Mouse (Mus musculus) erythroid progenitor cell, adult 5-6 weeks (primary cell): ENCODE measurements around the gene Tcaf3. TPM values are rescaled to one million over a fixed set of nuclear protein-coding genes. Genes with fewer than 3 reads are reported as not detected.

Experiments used
- ATAC-seq: replicated peaks from 2 replicates; pipeline ENCODE4 v1.8.0; 2016; ENCODE audit warnings: moderate number of reproducible peaks, mild to moderate bottlenecking, moderate TSS enrichment, inconsistent platforms; ENCODE audit not compliant: poor library complexity, low FRiP score, severe bottlenecking
- total RNA-seq, 2 experiments: library from RNA; stranded (forward) in 1 of 2; stranded (reverse) in 1 of 2; fragments of 150-400 nt in 1 of 2; fragments of 186-747, 209-891 nt in 1 of 2; gene quantifications; 2 replicates each; pipeline versions ENCODE4 v1.2.3 to v1.2.4; 2015 to 2017; ENCODE audit warnings: low replicate concordance in 2 of 2

Gene Tcaf3
- total RNA-seq, 2 experiments from 2014 or later = not detected

GRCm38 (mm10) chr6:42545451-42545885 lies 52.0 kb downstream of the Tcaf3 start:
- ATAC-seq = no peak

GRCm38 (mm10) chr6:42544846-42545245 lies 52.6 kb downstream of the Tcaf3 start:
- no peak for ATAC-seq

GRCm38 (mm10) chr6:42542036-42543031 lies 55.2 kb downstream of the Tcaf3 start:
- ATAC-seq = no peak

- ATAC-seq = no peak
Observed at GRCm38 (mm10) chr6:42540681-42541080, 56.8 kb downstream of the Tcaf3 start.

GRCm38 (mm10) chr6:42539711-42540110 lies 57.8 kb downstream of the Tcaf3 start:
- no peak for ATAC-seq

Other genes starting within 250 kb of the Tcaf3 start
- gene Zyx, start 248.1 kb downstream of the Tcaf3 start, total RNA-seq (2015; ENCODE audit: low replicate concordance) = 37.3 and 45.0 TPM in 2 replicates
- gene Zyx, start 248.1 kb downstream of the Tcaf3 start, total RNA-seq (2017; ENCODE audit: low replicate concordance) = 5.9 and 12.8 TPM in 2 replicates
- not detected in 2 replicates for gene Epha1, start 224.4 kb downstream of the Tcaf3 start, total RNA-seq (2015; ENCODE audit: low replicate concordance)
- gene Epha1, start 224.4 kb downstream of the Tcaf3 start, total RNA-seq (2017; ENCODE audit: low replicate concordance) = not detected in 2 replicates
- gene Tas2r143, start 197.5 kb downstream of the Tcaf3 start, total RNA-seq (2015; ENCODE audit: low replicate concordance) = not detected in 2 replicates
- gene Tas2r143, start 197.5 kb downstream of the Tcaf3 start, total RNA-seq (2017; ENCODE audit: low replicate concordance) = not detected in 2 replicates
- gene Tas2r135, start 192.3 kb downstream of the Tcaf3 start, total RNA-seq (2015; ENCODE audit: low replicate concordance) = not detected in 2 replicates
- not detected in 2 replicates for gene Tas2r135, start 192.3 kb downstream of the Tcaf3 start, total RNA-seq (2017; ENCODE audit: low replicate concordance)
- gene Tas2r126, start 163.2 kb downstream of the Tcaf3 start, total RNA-seq (2015; ENCODE audit: low replicate concordance) = not detected in 2 replicates
- gene Tas2r126, start 163.2 kb downstream of the Tcaf3 start, total RNA-seq (2017; ENCODE audit: low replicate concordance) = not detected in 2 replicates
- gene Olfr458, start 132.5 kb downstream of the Tcaf3 start, total RNA-seq (2015; ENCODE audit: low replicate concordance) = not detected in 2 replicates
- not detected in 2 replicates for gene Olfr458, start 132.5 kb downstream of the Tcaf3 start, total RNA-seq (2017; ENCODE audit: low replicate concordance)
- not detected in 2 replicates for gene Olfr457, start 121.4 kb downstream of the Tcaf3 start, total RNA-seq (2015; ENCODE audit: low replicate concordance)
- gene Olfr457, start 121.4 kb downstream of the Tcaf3 start, total RNA-seq (2017; ENCODE audit: low replicate concordance) = not detected in 2 replicates
- gene Olfr456, start 110.5 kb downstream of the Tcaf3 start, total RNA-seq (2015; ENCODE audit: low replicate concordance) = not detected in 2 replicates
- not detected in 2 replicates for gene Olfr456, start 110.5 kb downstream of the Tcaf3 start, total RNA-seq (2017; ENCODE audit: low replicate concordance)
- gene Olfr455, start 50.1 kb downstream of the Tcaf3 start, total RNA-seq (2015; ENCODE audit: low replicate concordance) = not detected in 2 replicates
- gene Olfr455, start 50.1 kb downstream of the Tcaf3 start, total RNA-seq (2017; ENCODE audit: low replicate concordance) = not detected in 2 replicates
- not detected in 2 replicates for gene Tcaf2, start 47.6 kb upstream of the Tcaf3 start, total RNA-seq (2015; ENCODE audit: low replicate concordance)
- gene Tcaf2, start 47.6 kb upstream of the Tcaf3 start, total RNA-seq (2017; ENCODE audit: low replicate concordance) = not detected in 2 replicates
- not detected in 2 replicates for gene Tcaf1, start 112.4 kb upstream of the Tcaf3 start, total RNA-seq (2015; ENCODE audit: low replicate concordance)
- gene Tcaf1, start 112.4 kb upstream of the Tcaf3 start, total RNA-seq (2017; ENCODE audit: low replicate concordance) = not detected in 2 replicates
- not detected in 2 replicates for gene Olfr453, start 141.7 kb upstream of the Tcaf3 start, total RNA-seq (2015; ENCODE audit: low replicate concordance)
- not detected in 2 replicates for gene Olfr453, start 141.7 kb upstream of the Tcaf3 start, total RNA-seq (2017; ENCODE audit: low replicate concordance)
- gene Olfr38, start 158.7 kb upstream of the Tcaf3 start, total RNA-seq (2015; ENCODE audit: low replicate concordance) = not detected in 2 replicates
- gene Olfr38, start 158.7 kb upstream of the Tcaf3 start, total RNA-seq (2017; ENCODE audit: low replicate concordance) = not detected in 2 replicates
- gene Olfr452, start 187.4 kb upstream of the Tcaf3 start, total RNA-seq (2015; ENCODE audit: low replicate concordance) = not detected in 2 replicates
- not detected in 2 replicates for gene Olfr452, start 187.4 kb upstream of the Tcaf3 start, total RNA-seq (2017; ENCODE audit: low replicate concordance)
- gene Olfr450, start 214.2 kb upstream of the Tcaf3 start, total RNA-seq (2015; ENCODE audit: low replicate concordance) = not detected in 2 replicates
- gene Olfr450, start 214.2 kb upstream of the Tcaf3 start, total RNA-seq (2017; ENCODE audit: low replicate concordance) = not detected in 2 replicates
- not detected in 2 replicates for gene Olfr449, start 236.7 kb upstream of the Tcaf3 start, total RNA-seq (2015; ENCODE audit: low replicate concordance)
- not detected in 2 replicates for gene Olfr449, start 236.7 kb upstream of the Tcaf3 start, total RNA-seq (2017; ENCODE audit: low replicate concordance)